Mouse (Mus musculus) kidney, adult 8-10 months (tissue): ENCODE measurements around the gene Dcaf15.

Experiments
- DNase-seq, 2 experiments: peaks; one replicate each; pipeline ENCODE4 v3.0.0; 2022

Dcaf15 gene

GRCm38 (mm10) chr8:84065457-84066072, 39.0 kb downstream of the Dcaf15 start:
- no peak for DNase-seq

- DNase-seq, result no peak
Measured at GRCm38 (mm10) chr8:84065037-84065436, 39.5 kb downstream of the Dcaf15 start, which contains the start of gene Gm10643. Gene Gm10643 (minus strand): TSS chr8:84065137.

GRCm38 (mm10) chr8:84063861-84064610, 40.5 kb downstream of the Dcaf15 start:
- no peak for DNase-seq

- DNase-seq, result no peak
Measured at GRCm38 (mm10) chr8:84060245-84060644, 44.3 kb downstream of the Dcaf15 start.

GRCm38 (mm10) chr8:84059226-84059625, 45.3 kb downstream of the Dcaf15 start:
- DNase-seq, result no peak

- no peak for DNase-seq
Measured at GRCm38 (mm10) chr8:84057827-84058226, 46.7 kb downstream of the Dcaf15 start.

- DNase-seq, result no peak
Measured at GRCm38 (mm10) chr8:84053229-84053628, 51.3 kb downstream of the Dcaf15 start.

- DNase-seq, result no peak
Measured at GRCm38 (mm10) chr8:84052746-84053145, 51.8 kb downstream of the Dcaf15 start.

- no peak for DNase-seq
Measured at GRCm38 (mm10) chr8:84048171-84048570, 56.4 kb downstream of the Dcaf15 start.
